Mouse (Mus musculus): ENCODE data around the gene Trp53rkb. TPM values are rescaled to one million over a fixed set of nuclear protein-coding genes. Genes with fewer than 3 reads are reported as not detected.

The Trp53rkb gene
- total RNA-seq, 1 experiment: 11.1 TPM

DNA sequence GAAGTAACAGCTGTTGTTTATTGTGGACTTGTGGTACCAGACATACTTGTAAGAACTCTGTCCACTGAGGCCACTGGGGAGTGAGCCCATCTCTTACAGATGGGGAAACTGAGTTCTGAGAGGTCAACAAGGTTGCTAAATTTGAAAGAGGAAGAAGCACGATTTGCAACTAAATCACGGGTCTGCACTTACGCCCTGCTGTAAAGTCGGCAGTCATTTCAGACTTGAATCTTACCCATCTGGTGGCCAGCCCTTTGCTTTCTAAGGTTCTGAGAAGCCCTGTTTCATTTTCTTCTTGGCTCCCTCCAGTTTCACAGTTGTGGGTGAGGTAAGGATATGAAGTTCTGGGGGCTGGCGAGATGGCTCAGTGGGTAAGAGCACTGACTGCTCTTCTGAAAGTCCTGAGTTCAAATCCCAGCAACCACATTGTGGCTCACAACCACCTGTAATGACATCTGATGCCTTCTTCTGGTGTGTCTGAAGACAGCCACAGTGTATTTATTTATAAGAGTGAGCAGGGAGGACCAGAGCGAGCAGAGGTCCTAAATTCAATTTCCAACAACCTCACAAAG is 41.6 kb upstream of the Trp53rkb start:
- TF ChIP-seq ZC3H11A (IDR thresholded peaks at IDR 0.05; ENCODE audit: borderline replicate concordance, low read depth, low read length): no peak
- TF ChIP-seq ZNF384 (IDR thresholded peaks at IDR 0.05; ENCODE audit: low read depth, low read length): no peak
- TF ChIP-seq CHD2 (IDR thresholded peaks at IDR 0.05; ENCODE audit: low read depth, low read length): no peak
- no peak for TF ChIP-seq HCFC1 (IDR thresholded peaks at IDR 0.05; ENCODE audit: borderline replicate concordance, insufficient read depth, low read length)

GRCm38 (mm10) chr2:166754194-166754593 is 38.1 kb upstream of the Trp53rkb start:
- H3K4me1 ChIP-seq (ENCODE audit: control insufficient read depth in 2 of 2, insufficient read depth in 2 of 2, low read length in 2 of 2, poor library complexity in 1 of 2): peaks cover 6 to 7% of the 10 kb centered on the region in 2 experiments; a peak in 2 of 4 replicates
- TF ChIP-seq HCFC1 (IDR thresholded peaks at IDR 0.05; ENCODE audit: borderline replicate concordance, insufficient read depth, low read length): no peak
- no peak for TF ChIP-seq CHD2 (IDR thresholded peaks at IDR 0.05; ENCODE audit: low read depth, low read length)
- no peak for TF ChIP-seq ZNF384 (IDR thresholded peaks at IDR 0.05; ENCODE audit: low read depth, low read length)
- TF ChIP-seq MAFK (IDR thresholded peaks at IDR 0.05; ENCODE audit: insufficient read depth, low read depth, low read length): no peak
- no peak for TF ChIP-seq ZC3H11A (IDR thresholded peaks at IDR 0.05; ENCODE audit: borderline replicate concordance, low read depth, low read length)
- H3K36me3 ChIP-seq (ENCODE audit: control insufficient read depth, insufficient read depth, low read length, poor library complexity, severe bottlenecking): no peaks in the 10 kb centered on the region
- H3K27ac ChIP-seq (ENCODE audit: insufficient read depth, low read depth, low read length, poor library complexity, severe bottlenecking): no peak overlapping the region
- no peak for DNase-seq (ENCODE audit: low read depth, low spot score)
- in situ Hi-C loops (cut with MboI; ENCODE audit: low sequenced_read_pairs in 2 of 2, unreplicated experiment in 2 of 2): no loop called here
- H3K4me3 ChIP-seq (ENCODE audit: insufficient read depth in 1 of 2, low read depth in 1 of 2, low read length in 2 of 2, poor library complexity in 1 of 2, severe bottlenecking in 1 of 2): no peak overlapping the region
- H3K9ac ChIP-seq (ENCODE audit: insufficient read depth, low read depth, low read length, poor library complexity, severe bottlenecking): no peak overlapping the region
- H3K9me3 ChIP-seq (ENCODE audit: control insufficient read depth, insufficient read depth, low read depth, low read length): no peaks in the 10 kb centered on the region

More for the DNA sequence above, 41.6 kb upstream of the Trp53rkb start:
- Histone ChIP-seq H3K27ac (ENCODE audit: insufficient read depth, low read depth, low read length, poor library complexity, severe bottlenecking) (no peak overlapping the region), H3K4me3 (ENCODE audit: insufficient read depth in 1 of 2, low read depth in 1 of 2, low read length in 2 of 2, poor library complexity in 1 of 2, severe bottlenecking in 1 of 2) (no peak overlapping the region), H3K9ac (ENCODE audit: insufficient read depth, low read depth, low read length, poor library complexity, severe bottlenecking) (no peak overlapping the region), H3K4me1 (ENCODE audit: control insufficient read depth in 2 of 2, insufficient read depth in 2 of 2, low read length in 2 of 2, poor library complexity in 1 of 2) (peaks cover 9 to 15% of the 10 kb centered on the region in 2 experiments), H3K36me3 (ENCODE audit: control insufficient read depth, insufficient read depth, low read length, poor library complexity, severe bottlenecking) (no peaks in the 10 kb centered on the region), H3K9me3 (ENCODE audit: control insufficient read depth, insufficient read depth, low read depth, low read length) (no peaks in the 10 kb centered on the region)
- no peak for DNase-seq (ENCODE audit: low read depth, low spot score)
- in situ Hi-C loops (cut with MboI; ENCODE audit: low sequenced_read_pairs in 2 of 2, unreplicated experiment in 2 of 2): no loop called here

GRCm38 (mm10) chr2:166754760-166755159 is 37.6 kb upstream of the Trp53rkb start:
- TF ChIP-seq ZNF384 (IDR thresholded peaks at IDR 0.05; ENCODE audit: low read depth, low read length) (no peak), CHD2 (IDR thresholded peaks at IDR 0.05; ENCODE audit: low read depth, low read length) (no peak), MAFK (IDR thresholded peaks at IDR 0.05; ENCODE audit: insufficient read depth, low read depth, low read length) (no peak), ZC3H11A (IDR thresholded peaks at IDR 0.05; ENCODE audit: borderline replicate concordance, low read depth, low read length) (no peak), HCFC1 (IDR thresholded peaks at IDR 0.05; ENCODE audit: borderline replicate concordance, insufficient read depth, low read length) (no peak)
- no peaks in the 10 kb centered on the region for H3K9me3 ChIP-seq (ENCODE audit: control insufficient read depth, insufficient read depth, low read depth, low read length)

GRCm38 (mm10) chr2:166757969-166758368 is 34.4 kb upstream of the Trp53rkb start:
- no peak overlapping the region for H3K4me3 ChIP-seq (ENCODE audit: insufficient read depth in 1 of 2, low read depth in 1 of 2, low read length in 2 of 2, poor library complexity in 1 of 2, severe bottlenecking in 1 of 2)
- no peak for DNase-seq (ENCODE audit: low read depth, low spot score)
- in situ Hi-C loops (cut with MboI; ENCODE audit: low sequenced_read_pairs in 2 of 2, unreplicated experiment in 2 of 2): no loop called here

More at GRCm38 (mm10) chr2:166754760-166755159, 37.6 kb upstream of the Trp53rkb start:
- H3K36me3 ChIP-seq (ENCODE audit: control insufficient read depth, insufficient read depth, low read length, poor library complexity, severe bottlenecking): no peaks in the 10 kb centered on the region
- peaks cover 5 to 6% of the 10 kb centered on the region in 2 experiments; a peak in 2 of 4 replicates for H3K4me1 ChIP-seq (ENCODE audit: control insufficient read depth in 2 of 2, insufficient read depth in 2 of 2, low read length in 2 of 2, poor library complexity in 1 of 2)
- DNase-seq (ENCODE audit: low read depth, low spot score): no peak
- H3K4me3 ChIP-seq (ENCODE audit: insufficient read depth in 1 of 2, low read depth in 1 of 2, low read length in 2 of 2, poor library complexity in 1 of 2, severe bottlenecking in 1 of 2): no peak overlapping the region
- H3K27ac ChIP-seq (ENCODE audit: insufficient read depth, low read depth, low read length, poor library complexity, severe bottlenecking): no peak overlapping the region
- H3K9ac ChIP-seq (ENCODE audit: insufficient read depth, low read depth, low read length, poor library complexity, severe bottlenecking): no peak overlapping the region
- in situ Hi-C loops (cut with MboI; ENCODE audit: low sequenced_read_pairs in 2 of 2, unreplicated experiment in 2 of 2): no loop called here

More at GRCm38 (mm10) chr2:166757969-166758368, 34.4 kb upstream of the Trp53rkb start:
- Histone ChIP-seq H3K4me1 (ENCODE audit: control insufficient read depth in 2 of 2, insufficient read depth in 2 of 2, low read length in 2 of 2, poor library complexity in 1 of 2) (peaks cover 0 to 5% of the 10 kb centered on the region in 2 experiments; a peak in 1 of 4 replicates), H3K9me3 (ENCODE audit: control insufficient read depth, insufficient read depth, low read depth, low read length) (no peaks in the 10 kb centered on the region), H3K36me3 (ENCODE audit: control insufficient read depth, insufficient read depth, low read length, poor library complexity, severe bottlenecking) (no peaks in the 10 kb centered on the region), H3K9ac (ENCODE audit: insufficient read depth, low read depth, low read length, poor library complexity, severe bottlenecking) (no peak overlapping the region), H3K27ac (ENCODE audit: insufficient read depth, low read depth, low read length, poor library complexity, severe bottlenecking) (no peak overlapping the region)
- TF ChIP-seq ZNF384 (IDR thresholded peaks at IDR 0.05; ENCODE audit: low read depth, low read length): no peak
- TF ChIP-seq HCFC1 (IDR thresholded peaks at IDR 0.05; ENCODE audit: borderline replicate concordance, insufficient read depth, low read length): no peak
- no peak for TF ChIP-seq MAFK (IDR thresholded peaks at IDR 0.05; ENCODE audit: insufficient read depth, low read depth, low read length)
- TF ChIP-seq ZC3H11A (IDR thresholded peaks at IDR 0.05; ENCODE audit: borderline replicate concordance, low read depth, low read length): no peak
- TF ChIP-seq CHD2 (IDR thresholded peaks at IDR 0.05; ENCODE audit: low read depth, low read length): no peak

Data from ES-E14 (cell line).